Mouse (Mus musculus) limb, embryonic 11.5 days (tissue): ENCODE data around the gene Gm10471. TPM values are rescaled to one million over a fixed set of nuclear protein-coding genes. Genes with fewer than 3 reads are reported as not detected.

Source experiments
- polyA plus RNA-seq: library from polyadenylated mRNA; unstranded; fragments of >200 nt; fragmentation: Nextera tagmentation; extraction: Ambion mirVana; gene quantifications from 2 replicates; pipeline ENCODE4 v1.2.1, GENCODE M21; 2014

Gm10471 gene
- polyA plus RNA-seq, 1 experiment from 2014 or later = not detected

Other genes with a start within 250 kb of the Gm10471 start
- not detected in 2 replicates for gene Gm21663, start 146.9 kb downstream of the Gm10471 start, polyA plus RNA-seq
- not detected in 2 replicates for gene Gm21671, start 134.9 kb downstream of the Gm10471 start, polyA plus RNA-seq
- gene Gm21680, start 116.6 kb downstream of the Gm10471 start, polyA plus RNA-seq = not detected in 2 replicates
- not detected in 2 replicates for gene Gm21698, start 100.6 kb downstream of the Gm10471 start, polyA plus RNA-seq
- not detected in 2 replicates for gene Gm1979, start 84.5 kb downstream of the Gm10471 start, polyA plus RNA-seq
- 0.11 TPM in 1 of 2 replicates, not detected in the other for gene Gm5862, start 66.4 kb downstream of the Gm10471 start, polyA plus RNA-seq
- gene Speer4a, start 49.7 kb downstream of the Gm10471 start, polyA plus RNA-seq = 0.07 TPM in 1 of 2 replicates, not detected in the other
- not detected in 2 replicates for gene Gm7347, start 30.7 kb downstream of the Gm10471 start, polyA plus RNA-seq
- not detected in 2 replicates for gene 5031410I06Rik, start 16.1 kb upstream of the Gm10471 start, polyA plus RNA-seq
- gene Gm10220, start 32.1 kb upstream of the Gm10471 start, polyA plus RNA-seq = not detected in 2 replicates
- not detected in 2 replicates for gene Gm7361, start 168.4 kb upstream of the Gm10471 start, polyA plus RNA-seq